Mouse (Mus musculus) fat pad, adult 2 months (tissue): Measurements from ENCODE around the gene Eva1a.

ENCODE experiments used
- DNase-seq: peaks from one replicate; pipeline ENCODE4 v3.0.0-alpha.2; 2011; ENCODE audit warnings: low read depth, low spot score; ENCODE audit errors: extremely low read depth

Gene Eva1a

GRCm38 (mm10) chr6:82040834-82041487, at the start of gene Eva1a:
TSS of gene Eva1a (plus strand) at chr6:82041043.
- DNase-seq = no peak

- DNase-seq = no peak
Measured at GRCm38 (mm10) chr6:82012392-82012791, 28.5 kb upstream of the Eva1a start.

- no peak for DNase-seq
Measured at GRCm38 (mm10) chr6:82021074-82021473, 19.8 kb upstream of the Eva1a start.

GRCm38 (mm10) chr6:82021494-82021893, 19.3 kb upstream of the Eva1a start:
- no peak for DNase-seq

GRCm38 (mm10) chr6:82029611-82030510, 11.0 kb upstream of the Eva1a start:
- DNase-seq = no peak

- no peak for DNase-seq
Measured at GRCm38 (mm10) chr6:82030511-82030884, 10.3 kb upstream of the Eva1a start.

- no peak for DNase-seq
Measured at GRCm38 (mm10) chr6:82037211-82037610, 3.6 kb upstream of the Eva1a start.

- no peak for DNase-seq
Measured at GRCm38 (mm10) chr6:82039193-82039592, 1.6 kb upstream of the Eva1a start.

GRCm38 (mm10) chr6:82039968-82040367, 875 bp upstream of the Eva1a start:
- DNase-seq = no peak

GRCm38 (mm10) chr6:82041488-82042295, 849 bp downstream of the Eva1a start:
- DNase-seq = no peak

- DNase-seq = no peak
Measured at GRCm38 (mm10) chr6:82042296-82043125, 1.7 kb downstream of the Eva1a start.

- DNase-seq = no peak
Measured at GRCm38 (mm10) chr6:82043634-82044033, 2.8 kb downstream of the Eva1a start.

GRCm38 (mm10) chr6:82044509-82044908, 3.7 kb downstream of the Eva1a start:
- no peak for DNase-seq

GRCm38 (mm10) chr6:82047977-82048376, 7.1 kb downstream of the Eva1a start:
- no peak for DNase-seq

- DNase-seq = no peak
Measured at GRCm38 (mm10) chr6:82050201-82050600, 9.4 kb downstream of the Eva1a start.

- DNase-seq = no peak
Measured at GRCm38 (mm10) chr6:82051569-82051968, 10.7 kb downstream of the Eva1a start.

GRCm38 (mm10) chr6:82052047-82052725, 11.3 kb downstream of the Eva1a start:
- DNase-seq = no peak

- no peak for DNase-seq
Measured at GRCm38 (mm10) chr6:82052726-82053118, 11.9 kb downstream of the Eva1a start.

GRCm38 (mm10) chr6:82054854-82055253, 14.0 kb downstream of the Eva1a start:
- DNase-seq = no peak

GRCm38 (mm10) chr6:82059896-82060295, 19.1 kb downstream of the Eva1a start:
- DNase-seq = no peak
